Comparison of ENCODE assay signal across 19 mouse cellular contexts in genomic region chr13:101713429-101714088, GRCm38 (mm10). TPM values are rescaled to one million over a fixed set of nuclear protein-coding genes. Genes with fewer than 3 reads are reported as not detected.
A peak's percentile ranks its signal among the peaks of the same experiment; 100 is the strongest.
DNase-seq lines count a peak whose midpoint lies in the region; ATAC-seq and TF ChIP-seq lines count a peak whose summit lies in the region.
"Had no signal": no experiment of that assay in that cellular context is flagged by ENCODE, and none has a peak within 500 bp of the region (broad histone marks: within the 10 kb centered on the region; RNA-seq: fewer than 3 reads in every experiment).

No protein-coding gene starts in this region.

- no peaks in the 10 kb centered on the region for H3K9me3 ChIP-seq in embryonic facial prominence, embryonic 13.5 days
- H3K9me3 ChIP-seq in embryonic facial prominence, embryonic 10.5 days, result no peaks in the 10 kb centered on the region
- H3K9me3 ChIP-seq in limb, embryonic 13.5 days, result no peaks in the 10 kb centered on the region
- no peaks in the 10 kb centered on the region for H3K9me3 ChIP-seq in limb, embryonic 10.5 days (replicated peaks)
- H3K9me3 ChIP-seq in stomach, embryonic 16.5 days (replicated peaks; ENCODE audit: control insufficient read depth, low read length), result no peaks in the 10 kb centered on the region
- H3K9me3 ChIP-seq: embryonic facial prominence, embryonic 12.5 days; hindbrain, embryonic 13.5 days; liver, embryonic 13.5 days; midbrain, embryonic 12.5 days had no signal

- peak overlapping the region; percentile 55 for H3K27ac ChIP-seq in embryonic facial prominence, embryonic 13.5 days
- H3K27ac ChIP-seq in embryonic facial prominence, embryonic 10.5 days (replicated peaks), result no peak overlapping the region
- peak overlapping the region; percentile 4; the same call in 1 of the 2 replicates for H3K27ac ChIP-seq in limb, embryonic 13.5 days
- no peak overlapping the region for H3K27ac ChIP-seq in limb, embryonic 10.5 days
- peak overlapping the region; percentile 66 for H3K27ac ChIP-seq in embryonic fibroblast, embryonic 13.5 days (ENCODE audit: insufficient read depth, low read length)
- H3K27ac ChIP-seq in stomach, embryonic 16.5 days (ENCODE audit: low read length), result peak overlapping the region; percentile 55
- H3K27ac ChIP-seq: embryonic facial prominence, embryonic 12.5 days; hindbrain, embryonic 13.5 days; kidney, postnatal 0 days; liver, embryonic 13.5 days; midbrain, embryonic 12.5 days had no signal

- H3K4me1 ChIP-seq in embryonic facial prominence, embryonic 13.5 days, result peaks cover 10% of the 10 kb centered on the region
- no peaks in the 10 kb centered on the region for H3K4me1 ChIP-seq in embryonic facial prominence, embryonic 10.5 days
- H3K4me1 ChIP-seq in limb, embryonic 13.5 days, result peaks cover 16% of the 10 kb centered on the region
- H3K4me1 ChIP-seq in limb, embryonic 10.5 days, result peaks cover 2% of the 10 kb centered on the region
- H3K4me1 ChIP-seq in embryonic fibroblast, embryonic 13.5 days (ENCODE audit: control insufficient read depth, insufficient read depth, low read length), result peaks cover 13% of the 10 kb centered on the region
- peaks cover 12% of the 10 kb centered on the region; the same call in 1 of the 2 replicates for H3K4me1 ChIP-seq in stomach, embryonic 16.5 days (ENCODE audit: control insufficient read depth, insufficient read depth, low read length)
- H3K4me1 ChIP-seq: embryonic facial prominence, embryonic 12.5 days; midbrain, embryonic 12.5 days had no signal

- peaks cover 3% of the 10 kb centered on the region; the same call in 1 of the 2 replicates for H3K36me3 ChIP-seq in embryonic facial prominence, embryonic 13.5 days
- peaks cover 4% of the 10 kb centered on the region; the same call in 1 of the 2 replicates for H3K36me3 ChIP-seq in embryonic facial prominence, embryonic 10.5 days (replicated peaks)
- peaks cover 3% of the 10 kb centered on the region; the same call in 1 of the 2 replicates for H3K36me3 ChIP-seq in limb, embryonic 13.5 days
- H3K36me3 ChIP-seq in limb, embryonic 10.5 days, result 0 out of 2 replicates have a peak, but pooled peaks cover under 1% of the 10 kb centered on the region
- peaks cover 4% of the 10 kb centered on the region; the same call in 1 of the 2 replicates for H3K36me3 ChIP-seq in stomach, embryonic 16.5 days (ENCODE audit: control insufficient read depth, insufficient read depth, low read length)

- 58% methylated on average over 12 of the region's 12 CpGs for WGBS in embryonic facial prominence, embryonic 13.5 days
- WGBS in embryonic facial prominence, embryonic 10.5 days, result 86% methylated on average over 12 of the region's 12 CpGs
- WGBS in limb, embryonic 13.5 days, result 58% methylated on average over 12 of the region's 12 CpGs
- 86% methylated on average over 12 of the region's 12 CpGs for WGBS in limb, embryonic 10.5 days
- WGBS in stomach, embryonic 16.5 days, result 75% methylated on average over 12 of the region's 12 CpGs

- no peak for ATAC-seq in embryonic facial prominence, embryonic 13.5 days (ENCODE audit: insufficient number of reproducible peaks, insufficient read depth, low FRiP score, low TSS enrichment, low read depth)
- no peak for ATAC-seq in limb, embryonic 13.5 days (ENCODE audit: low FRiP score, low read depth)
- no peak for ATAC-seq in stomach, embryonic 16.5 days (ENCODE audit: insufficient read depth, low FRiP score)
- ATAC-seq: intestine, postnatal 0 days had no signal

- intact Hi-C loops in left cerebral cortex, postnatal 4 days (cut with DNase I), result no loop called here

- no peak overlapping the region for H3K9ac ChIP-seq in embryonic facial prominence, embryonic 13.5 days
- no peak overlapping the region for H3K9ac ChIP-seq in limb, embryonic 13.5 days
- no peak overlapping the region for H3K9ac ChIP-seq in stomach, embryonic 16.5 days (ENCODE audit: low read length)
- H3K9ac ChIP-seq: embryonic facial prominence, embryonic 12.5 days; hindbrain, embryonic 13.5 days; liver, embryonic 13.5 days; lung, embryonic 14.5 days; midbrain, embryonic 12.5 days had no signal

- no peak for TF ChIP-seq POLR2A in embryonic fibroblast, embryonic 13.5 days (IDR thresholded peaks at IDR 0.05; ENCODE audit: low read depth, low read length)

- H3K27me3 ChIP-seq in embryonic facial prominence, embryonic 13.5 days, result no peaks in the 10 kb centered on the region
- H3K27me3 ChIP-seq in embryonic facial prominence, embryonic 10.5 days (replicated peaks; ENCODE audit: low read depth, poor library complexity, severe bottlenecking), result no peaks in the 10 kb centered on the region
- peaks cover 5% of the 10 kb centered on the region; the same call in 1 of the 2 replicates for H3K27me3 ChIP-seq in limb, embryonic 13.5 days
- peaks cover 10% of the 10 kb centered on the region; the same call in 1 of the 2 replicates for H3K27me3 ChIP-seq in limb, embryonic 10.5 days (ENCODE audit: low read depth, poor library complexity, severe bottlenecking)
- H3K27me3 ChIP-seq in stomach, embryonic 16.5 days (ENCODE audit: control insufficient read depth, insufficient read depth, low read length), result no peaks in the 10 kb centered on the region
- H3K27me3 ChIP-seq: embryonic facial prominence, embryonic 12.5 days; hindbrain, embryonic 13.5 days; liver, embryonic 13.5 days; midbrain, embryonic 12.5 days had no signal

- H3K4me2 ChIP-seq in embryonic facial prominence, embryonic 13.5 days, result peak overlapping the region; percentile 14; the same call in 1 of the 2 replicates
- peak overlapping the region; percentile 21 for H3K4me2 ChIP-seq in limb, embryonic 13.5 days (replicated peaks)
- H3K4me2 ChIP-seq in stomach, embryonic 16.5 days (ENCODE audit: low read depth, low read length), result no peak overlapping the region
- H3K4me2 ChIP-seq: embryonic facial prominence, embryonic 12.5 days; hindbrain, embryonic 13.5 days; liver, embryonic 13.5 days; lung, embryonic 14.5 days; midbrain, embryonic 12.5 days had no signal

- H3K4me3 ChIP-seq in embryonic facial prominence, embryonic 13.5 days, result no peak overlapping the region
- H3K4me3 ChIP-seq in embryonic facial prominence, embryonic 10.5 days, result no peak overlapping the region
- no peak overlapping the region for H3K4me3 ChIP-seq in limb, embryonic 13.5 days
- no peak overlapping the region for H3K4me3 ChIP-seq in limb, embryonic 10.5 days
- H3K4me3 ChIP-seq in embryonic fibroblast, embryonic 13.5 days (ENCODE audit: insufficient read depth, low read length), result no peak overlapping the region
- no peak overlapping the region for H3K4me3 ChIP-seq in stomach, embryonic 16.5 days (replicated peaks; ENCODE audit: low read length)
- H3K4me3 ChIP-seq: embryonic facial prominence, embryonic 12.5 days; hindbrain, embryonic 13.5 days; liver, embryonic 13.5 days; midbrain, embryonic 12.5 days had no signal

- DNase-seq in embryonic facial prominence, embryonic 10.5 days (ENCODE audit: low spot score), result no peak
- no peak for DNase-seq in limb, embryonic 10.5 days (ENCODE audit: low spot score)
- DNase-seq in lung, postnatal 10 days, result no peak
- no peak for DNase-seq in left cerebral cortex, postnatal 4 days
- DNase-seq: adrenal gland, adult 8-10 months; cerebellum, adult 9-11 months; heart, postnatal 10 days; liver, embryonic 13.5 days; lung, embryonic 14.5 days; thymus, adult 2 months had no signal

- no peak for TF ChIP-seq CTCF in embryonic fibroblast, embryonic 13.5 days (IDR thresholded peaks at IDR 0.05; ENCODE audit: borderline replicate concordance, insufficient read depth, low read length)

RNA-seq across cellular contexts. Expression of gene Pik3r1, which starts 54.5 kb away (rescaled TPM):
- polyA plus RNA-seq in embryonic facial prominence, embryonic 13.5 days (2015; fragmentation: Nextera tagmentation; extraction: Ambion mirVana), result 38.8 and 45.0 TPM in 2 replicates
- 14.7 and 18.9 TPM in 2 replicates for polyA plus RNA-seq in embryonic facial prominence, embryonic 10.5 days (2016; fragmentation: Nextera tagmentation; extraction: Ambion mirVana)
- 44.4 TPM in 2 replicates for polyA plus RNA-seq in limb, embryonic 13.5 days (2015; fragmentation: Nextera tagmentation; extraction: Ambion mirVana)
- 9.8 and 13.9 TPM in 2 replicates for polyA plus RNA-seq in limb, embryonic 10.5 days (2016; fragmentation: Nextera tagmentation; extraction: Ambion mirVana)
- 53.1 and 78.3 TPM in 2 replicates for polyA plus RNA-seq in embryonic fibroblast, embryonic 13.5 days (2011; ENCODE audit: insufficient read length, low read depth, missing spikeins)
- polyA plus RNA-seq in stomach, embryonic 16.5 days (2015; fragmentation: Nextera tagmentation; extraction: Ambion mirVana), result 53.0 and 59.5 TPM in 2 replicates
- 100 to 1,000 TPM; 188 to 214 TPM for total RNA-seq in left cerebral cortex, postnatal 4 days (2021)

Comparison
In these comparisons a context has a peak if more than half of its experiments do, and no peak if none do; other contexts are left out.
1. H3K27ac ChIP-seq: peak in embryonic facial prominence, embryonic 13.5 days (single experiment), limb, embryonic 13.5 days (single experiment), embryonic fibroblast, embryonic 13.5 days (single experiment) and stomach, embryonic 16.5 days (single experiment); none in embryonic facial prominence, embryonic 10.5 days (single experiment) and limb, embryonic 10.5 days (single experiment).